Mouse (Mus musculus) frontal cortex, postnatal 14 days (tissue): ENCODE measurements at regions not wholly inside any gene's neighbourhood (a gene's known extent, or its start where the extent isn't known, plus 50 kb on each side); places are given as distances from the start of the nearest gene placed in this dataset.

Source experiments
- DNase-seq, 2 experiments: peaks; one replicate each; pipeline ENCODE4 v3.0.0; 2022; ENCODE audit warnings: low spot score in 2 of 2

DNA sequence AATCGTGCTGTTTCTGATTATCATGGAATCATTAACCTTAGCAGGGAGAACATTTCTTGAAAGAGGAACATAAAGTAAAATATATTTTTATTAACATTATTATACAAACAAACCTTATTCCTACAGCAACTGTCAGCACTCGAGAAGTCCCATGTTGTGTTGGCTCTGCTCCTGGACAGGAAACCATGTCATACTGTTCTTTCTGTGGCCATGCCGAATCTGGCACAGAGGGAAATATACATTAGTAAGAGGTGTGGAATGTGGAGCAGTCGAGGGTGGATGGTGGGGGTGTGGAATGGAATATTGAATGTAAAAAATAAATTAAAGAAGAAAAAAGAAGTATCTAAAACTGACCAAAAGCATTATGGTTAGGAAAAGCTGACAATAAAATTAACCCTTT is 342.1 kb upstream of the Pmfbp1 start:
- DNase-seq: no peak

DNA sequence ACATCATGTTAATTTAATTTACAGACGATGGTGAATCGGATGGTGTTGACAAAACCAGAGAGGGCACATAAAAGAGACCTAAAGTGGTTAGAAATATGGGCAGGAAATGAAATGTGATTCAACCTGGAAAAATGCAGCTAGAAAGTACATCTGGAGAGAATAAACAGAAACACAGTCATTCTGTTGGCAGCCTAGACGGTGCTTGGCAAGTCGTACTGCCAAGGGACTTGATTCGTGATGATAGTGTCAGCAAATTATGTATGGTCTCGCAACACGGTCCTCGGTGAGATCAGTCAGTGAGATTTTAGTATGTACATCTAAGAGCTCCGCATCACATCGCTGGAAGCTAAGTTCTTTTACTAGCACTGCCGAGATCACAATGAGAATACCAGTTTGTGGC is 338.3 kb upstream of the Pmfbp1 start:
- no peak for DNase-seq

- DNase-seq: no peak
These were observed 337.8 kb upstream of the Pmfbp1 start for GRCm38 (mm10) chr8:109156016-109156415.

DNA sequence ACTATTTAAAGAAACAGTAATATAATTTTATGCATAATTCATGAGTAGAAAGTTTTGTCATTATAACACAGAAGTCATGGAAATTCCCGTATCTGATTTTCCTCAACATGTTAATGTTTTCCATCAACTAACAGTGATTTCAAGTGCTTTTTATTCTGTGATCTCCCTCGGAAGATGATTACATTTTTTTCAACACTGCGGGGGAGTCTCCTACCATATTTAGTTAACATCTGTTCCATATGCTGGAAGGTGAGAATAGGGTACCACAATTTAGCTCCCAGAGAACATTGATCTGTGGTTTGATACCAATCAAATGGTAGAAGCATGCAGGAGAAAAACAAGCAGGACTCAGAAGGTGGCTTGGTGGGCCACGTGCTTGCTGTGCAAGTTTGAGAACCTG is 321.1 kb upstream of the Pmfbp1 start:
- DNase-seq: no peak

DNA sequence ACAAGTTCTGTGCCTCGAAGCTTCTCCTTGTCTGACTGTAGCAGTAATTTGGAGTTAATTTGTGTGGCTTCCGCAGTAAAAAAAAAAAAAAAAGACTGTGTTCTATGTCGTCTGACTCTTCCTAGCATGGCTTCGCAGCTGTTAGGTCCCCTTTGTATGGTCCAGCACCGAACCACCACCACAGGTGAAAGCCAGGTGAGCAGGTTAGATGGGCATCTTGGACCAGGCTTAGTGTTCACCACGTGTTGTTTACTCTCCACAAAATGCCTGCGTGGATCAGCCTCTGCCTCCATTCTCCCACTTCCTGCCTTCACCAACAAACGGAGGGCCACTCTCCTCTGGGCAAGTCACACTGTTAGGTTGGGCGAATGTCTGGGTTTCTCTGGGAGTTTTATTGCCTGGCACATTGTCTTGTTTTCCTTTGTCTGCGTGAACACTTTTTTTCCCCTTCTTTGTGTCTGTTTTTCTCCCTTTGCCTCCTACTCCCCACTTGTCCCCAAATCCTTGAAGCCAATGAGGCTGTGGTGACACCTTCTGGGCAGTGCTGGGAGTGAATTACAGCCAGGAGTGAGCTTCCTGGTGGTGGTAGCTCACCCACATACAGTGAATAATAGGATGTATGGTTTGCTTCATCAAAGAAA is 308.1 kb upstream of the Pmfbp1 start:
- DNase-seq: peak; percentile 24 to 56

DNA sequence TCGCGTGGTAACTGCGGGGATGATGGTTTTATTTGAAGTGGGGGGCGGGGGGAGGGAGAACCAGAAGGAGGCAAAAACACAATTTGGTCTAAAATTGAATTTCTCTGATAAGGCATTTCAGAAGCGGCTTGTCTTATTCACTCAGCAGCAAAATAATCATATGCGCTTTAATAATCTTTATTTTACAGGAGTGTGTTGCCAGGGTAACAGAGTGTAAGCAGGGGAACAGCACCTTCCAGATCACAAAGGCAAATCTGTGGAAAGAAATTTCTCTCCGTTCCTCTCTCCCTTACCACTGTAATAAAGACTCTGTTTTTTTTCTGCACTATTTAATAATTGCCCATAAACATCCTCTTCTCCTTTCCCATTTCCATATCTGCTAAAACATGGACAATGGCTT is 306.2 kb upstream of the Pmfbp1 start:
- no peak for DNase-seq

DNA sequence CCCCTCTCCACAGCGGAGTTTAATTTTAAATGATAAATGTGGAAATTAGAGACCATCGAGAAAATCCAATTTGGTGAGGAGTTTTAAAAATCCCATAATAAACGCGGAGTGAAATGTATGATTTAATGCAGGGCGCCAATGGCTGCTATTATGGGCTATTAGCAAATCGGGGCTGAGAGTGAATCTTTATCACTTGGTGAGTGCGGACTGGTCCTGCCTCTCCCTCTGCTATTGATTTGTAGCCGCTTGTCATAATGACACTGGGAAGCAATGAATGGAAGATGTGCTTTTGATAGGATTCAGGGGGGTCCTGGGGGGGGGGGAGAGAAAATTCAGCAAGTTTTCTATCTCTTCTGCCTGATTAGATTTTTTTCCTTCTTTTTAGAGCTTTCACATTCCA is 279.6 kb upstream of the Pmfbp1 start:
- no peak for DNase-seq

- DNase-seq: no peak
These were observed 277.5 kb upstream of the Pmfbp1 start for GRCm38 (mm10) chr8:109216318-109216717.

- DNase-seq: no peak
These were observed 276.5 kb upstream of the Pmfbp1 start for GRCm38 (mm10) chr8:109217326-109217725.

GRCm38 (mm10) chr8:109232281-109233234 is 261.3 kb upstream of the Pmfbp1 start:
- DNase-seq: no peak

- no peak for DNase-seq
These were observed 248.3 kb upstream of the Pmfbp1 start for GRCm38 (mm10) chr8:109245526-109245925.

- peak; percentile 35 to 36 for DNase-seq
These were observed 246.0 kb upstream of the Pmfbp1 start for GRCm38 (mm10) chr8:109247875-109248274.

GRCm38 (mm10) chr8:109248356-109248755 is 245.5 kb upstream of the Pmfbp1 start:
- DNase-seq: no peak

DNA sequence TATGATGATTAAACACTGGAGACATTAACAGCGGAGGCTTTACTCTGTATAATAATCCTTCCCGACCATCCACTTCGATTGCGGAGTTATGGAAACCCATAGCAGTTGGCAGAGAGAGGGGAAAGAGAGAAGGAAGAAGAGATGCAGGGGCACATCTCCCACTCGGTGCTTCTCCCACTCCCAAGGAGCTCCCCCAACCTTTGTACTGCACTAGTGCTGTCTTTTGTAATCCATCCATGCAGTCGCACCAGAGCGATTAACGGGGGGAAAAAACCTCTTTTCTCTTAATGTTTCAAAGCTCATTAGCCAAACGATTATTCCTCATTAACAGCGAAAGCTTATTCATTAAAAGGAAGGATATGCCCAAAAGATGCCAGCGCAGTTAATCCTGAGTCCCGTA is 244.6 kb upstream of the Pmfbp1 start:
- DNase-seq: peak in 1 of 2 experiments; percentile 6

- no peak for DNase-seq
These were observed 244.1 kb upstream of the Pmfbp1 start for GRCm38 (mm10) chr8:109249691-109250090.

GRCm38 (mm10) chr8:109250551-109250950 is 243.3 kb upstream of the Pmfbp1 start:
- no peak for DNase-seq

DNA sequence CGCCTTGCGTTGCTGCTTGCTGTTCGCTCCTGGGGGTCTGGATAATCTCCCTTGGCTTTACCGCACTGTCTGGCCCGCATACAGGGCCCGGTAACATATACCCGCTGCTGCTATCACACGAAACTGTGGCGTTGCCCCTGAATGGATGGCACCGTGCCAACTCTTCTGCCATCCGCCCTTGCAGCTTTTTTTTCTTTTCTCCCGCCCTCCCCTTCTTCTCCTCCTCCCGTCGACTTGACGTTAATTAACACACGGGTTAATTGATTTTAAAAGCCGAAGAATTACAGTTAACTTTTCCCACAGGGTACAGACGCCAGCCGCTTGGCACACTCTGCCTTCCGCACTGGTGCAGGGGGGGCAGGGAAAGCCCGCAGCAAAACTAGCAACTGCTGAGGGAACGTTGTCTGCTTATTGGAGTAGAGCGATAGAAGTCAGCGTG is 242.4 kb upstream of the Pmfbp1 start:
- DNase-seq: peak; percentile 32 to 49

DNA sequence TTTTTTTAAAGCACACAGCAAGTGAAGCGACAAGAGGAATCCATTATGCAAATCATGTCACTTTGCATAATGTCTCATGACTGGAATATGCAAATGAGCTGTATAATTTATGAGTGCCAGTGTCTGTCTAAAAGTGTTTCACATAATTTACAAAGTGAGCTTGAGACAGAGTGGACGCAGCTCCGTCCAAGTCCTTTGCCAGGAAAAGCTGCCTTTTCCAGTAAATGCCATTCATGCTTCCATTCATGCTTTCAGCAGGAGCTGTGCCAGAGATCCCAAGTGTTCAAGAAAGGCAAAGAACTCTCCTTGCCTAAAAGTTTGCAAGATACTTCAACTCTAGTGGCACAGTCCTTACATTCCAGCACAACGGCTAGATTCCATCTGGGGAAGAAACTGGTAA is 241.4 kb upstream of the Pmfbp1 start:
- DNase-seq: no peak

- DNase-seq: peak in 1 of 2 experiments; percentile 36
These were observed 214.7 kb upstream of the Pmfbp1 start for GRCm38 (mm10) chr8:109279129-109279528.

GRCm38 (mm10) chr8:109280540-109280939 is 213.3 kb upstream of the Pmfbp1 start:
- no peak for DNase-seq

GRCm38 (mm10) chr8:109281598-109281997 is 212.2 kb upstream of the Pmfbp1 start:
- no peak for DNase-seq

- DNase-seq: no peak
These were observed 183.0 kb upstream of the Pmfbp1 start for GRCm38 (mm10) chr8:109310670-109311386.
